Mouse (Mus musculus) CD4-positive helper T cell, adult 2 months (primary cell): ENCODE measurements around the gene Tomm7.
"Not testable (repeated sequence)": the region's sequence is repeated elsewhere in the genome, so short reads cannot be mapped to it uniquely, and the experiment has no call there.

ENCODE experiments used
- DNase-seq: peaks from one replicate; pipeline ENCODE4 v3.0.0-alpha.2; 2012; ENCODE audit warnings: low read depth, missing footprints, low spot score

Gene Tomm7

DNA sequence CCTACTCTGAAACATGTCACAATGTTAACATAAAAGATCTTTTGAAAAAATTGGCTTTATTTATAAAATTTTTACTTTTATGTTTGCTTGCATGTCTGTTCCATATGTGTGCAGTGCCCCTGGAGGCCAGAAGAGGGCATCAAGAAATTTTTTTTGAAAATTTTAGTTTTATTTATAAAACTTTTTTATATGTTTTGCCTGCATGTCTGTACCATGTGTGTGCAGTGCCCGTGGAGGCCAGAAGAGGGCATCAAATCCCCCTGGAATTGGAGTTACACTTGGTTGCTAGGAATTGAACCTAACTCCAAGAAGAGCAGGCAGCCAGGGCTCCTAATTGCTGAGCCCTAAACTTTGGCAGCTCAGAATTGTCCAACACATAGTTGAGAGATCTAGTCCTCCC is 9.0 kb upstream of the Tomm7 start:
- peak; percentile 27 for DNase-seq

DNA sequence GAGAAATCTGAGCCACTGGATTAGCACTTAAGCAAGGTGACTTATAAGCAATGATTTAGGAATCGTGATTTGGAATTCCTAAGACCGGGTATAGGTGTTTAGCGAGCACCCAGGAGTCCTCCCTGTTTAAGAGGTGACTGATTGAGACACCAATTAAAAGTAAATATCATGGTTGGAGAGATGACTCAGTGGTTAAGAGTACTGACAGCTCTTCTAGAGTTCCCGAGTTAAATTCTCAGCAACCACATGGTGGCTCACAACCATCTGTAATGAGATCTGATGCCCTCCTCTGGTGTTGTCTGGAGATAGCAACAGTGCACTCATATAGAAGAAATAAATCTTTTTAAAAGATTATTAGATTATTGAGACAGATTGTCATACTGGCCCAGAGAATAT is 7.2 kb upstream of the Tomm7 start:
- DNase-seq = not testable (repeated sequence)

DNA sequence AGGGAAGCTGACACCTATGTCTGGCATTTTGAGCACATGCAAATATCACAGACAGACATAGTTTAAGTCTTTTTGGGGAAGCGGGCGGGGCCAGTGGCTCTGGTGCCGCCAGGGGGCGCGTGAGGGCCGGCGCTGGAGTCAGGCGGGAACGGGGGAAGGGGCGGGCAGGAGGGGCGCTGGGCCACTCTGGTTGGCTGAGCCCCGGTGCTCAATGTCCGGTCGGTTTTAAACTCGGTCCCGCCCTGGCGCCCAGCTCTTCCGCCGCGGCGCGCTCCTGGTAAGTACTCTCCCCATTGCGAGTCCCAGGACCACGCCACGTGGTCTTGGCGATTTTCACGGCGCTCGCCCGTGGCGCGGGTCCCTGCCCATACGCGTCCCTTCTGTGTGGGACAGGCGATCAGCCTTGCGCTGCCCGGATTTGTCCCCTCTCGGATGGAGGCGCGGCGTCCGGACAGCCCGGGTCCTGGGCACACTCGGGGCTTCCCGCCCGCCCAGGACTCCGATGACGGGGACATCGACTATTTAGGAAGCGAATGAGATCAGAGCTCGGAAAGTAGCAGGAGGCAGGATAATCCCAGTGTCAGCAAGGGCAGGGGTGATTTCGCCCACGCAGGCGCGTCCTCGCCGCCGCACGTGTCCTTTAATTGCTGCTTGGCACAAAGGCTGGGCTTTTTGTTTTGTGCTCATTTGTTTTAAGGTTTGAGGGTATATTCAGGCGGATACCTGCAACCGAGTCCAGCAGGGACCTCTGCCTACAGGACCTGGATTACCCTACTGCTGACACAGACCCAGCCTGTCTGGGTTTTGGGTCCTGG is 6.6 kb upstream of the Tomm7 start:
- peak; percentile 90 for DNase-seq

DNA sequence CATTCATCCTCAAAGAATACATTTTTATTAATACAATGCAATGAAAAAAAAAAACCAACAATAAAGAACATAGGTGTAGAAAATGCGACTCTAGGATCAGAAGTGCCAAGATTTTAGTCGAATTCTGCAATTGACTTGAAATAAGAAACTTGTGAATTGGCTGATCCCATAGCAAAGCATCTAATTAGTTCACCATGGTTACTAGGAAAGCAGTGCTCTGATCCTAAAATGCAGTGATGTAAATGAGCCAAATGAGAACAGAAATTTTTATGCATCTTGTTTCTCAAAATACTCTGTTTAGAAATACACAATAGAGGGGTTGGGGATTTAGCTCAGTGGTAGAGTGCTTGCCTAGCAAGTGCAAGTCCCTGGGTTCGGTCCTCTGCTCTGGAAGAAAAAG is 1.2 kb upstream of the Tomm7 start:
- no peak for DNase-seq

DNA sequence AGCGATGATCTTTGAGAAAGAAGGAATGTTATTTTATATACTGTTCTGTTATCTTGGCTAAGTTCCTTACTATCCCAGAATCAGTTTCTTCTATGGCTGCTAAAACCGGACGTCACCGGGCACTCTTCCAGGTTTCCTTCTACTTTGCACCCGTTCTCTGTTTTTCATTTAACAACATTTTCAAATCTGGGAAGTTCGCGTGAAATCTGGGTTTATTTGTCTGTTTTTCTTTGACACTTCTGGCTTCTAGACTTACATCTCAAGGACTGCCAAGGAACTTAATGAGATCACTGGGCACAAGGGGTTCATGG is 525 bp upstream of the Tomm7 start:
- DNase-seq = no peak

DNA sequence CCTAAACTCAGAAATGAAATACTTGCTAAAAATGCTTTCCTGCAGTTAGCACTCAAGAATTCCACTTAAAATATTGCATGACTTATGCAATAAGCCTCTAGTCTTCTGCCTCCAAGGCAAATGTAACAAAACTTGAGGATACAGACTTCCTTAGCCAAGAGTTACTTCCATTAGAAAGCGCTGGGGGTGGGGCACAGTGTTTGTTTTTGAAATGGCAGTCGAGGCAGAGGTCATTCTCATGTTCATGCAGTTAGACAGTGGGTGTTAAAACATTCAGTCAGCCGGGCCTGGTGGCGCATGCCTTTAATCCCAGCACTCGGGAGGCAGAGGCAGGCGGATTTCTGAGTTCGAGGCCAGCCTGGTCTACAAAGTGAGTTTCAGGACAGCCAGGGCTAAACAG is 5.8 kb downstream of the Tomm7 start:
- no peak for DNase-seq

DNA sequence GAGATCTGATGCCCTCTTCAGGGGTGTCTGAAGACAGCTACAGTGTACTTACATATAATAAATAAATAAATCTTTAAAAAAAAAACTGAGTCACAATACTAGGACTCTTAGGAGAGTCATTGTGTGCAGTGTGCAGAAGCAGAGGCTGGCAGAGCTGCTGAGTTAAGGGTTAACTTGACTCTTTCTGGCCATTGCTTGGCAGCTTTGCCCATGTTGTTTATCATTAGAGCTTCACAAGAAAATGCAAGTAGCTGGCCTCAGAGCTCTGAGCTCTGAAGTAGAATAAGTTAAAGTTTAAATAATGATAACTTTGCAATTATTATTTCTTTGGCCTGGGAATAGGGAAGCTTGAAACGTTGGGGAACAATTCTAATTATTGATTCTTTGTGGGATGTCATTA is 8.3 kb downstream of the Tomm7 start:
- DNase-seq = not testable (repeated sequence)

DNA sequence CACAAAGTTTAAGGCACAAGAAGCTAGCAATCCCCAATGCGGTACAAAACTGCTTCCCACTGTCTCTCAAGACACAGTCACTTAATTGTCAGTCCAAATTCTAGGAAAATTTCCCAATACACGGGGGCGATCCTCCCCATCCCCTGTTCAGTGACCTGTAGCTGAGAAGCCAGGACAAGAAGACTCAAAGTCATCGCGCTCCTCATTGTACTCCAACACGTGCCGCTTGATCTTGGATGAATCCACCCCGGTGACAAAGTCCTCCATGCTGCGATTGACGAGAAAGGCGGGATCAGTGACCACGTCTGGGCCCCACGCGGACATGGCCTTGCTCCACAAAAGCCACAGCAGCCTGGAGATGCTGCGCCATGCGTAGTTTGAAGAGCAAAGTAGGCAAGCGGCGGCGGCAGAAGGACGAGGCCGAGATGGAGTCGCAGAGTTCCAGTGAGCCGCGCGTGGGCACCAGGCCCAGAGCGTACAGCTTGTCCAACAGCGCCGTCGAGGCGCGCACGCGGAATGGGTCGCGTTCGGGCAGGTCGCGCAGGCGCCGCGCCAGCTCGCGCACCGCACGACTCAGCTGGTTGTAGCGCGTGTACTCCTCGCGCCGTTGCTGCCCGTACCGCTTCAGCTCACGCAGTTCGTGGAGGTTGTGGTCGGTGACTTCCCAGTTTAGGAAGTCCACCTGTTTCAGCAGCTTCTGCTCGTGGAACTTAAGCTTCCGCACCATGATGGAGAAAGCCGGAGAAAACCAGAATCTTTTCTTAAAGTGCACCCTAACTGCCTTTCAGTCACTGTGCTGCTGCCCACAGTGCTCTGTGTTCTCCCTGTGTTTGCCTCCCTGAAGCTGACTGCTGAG is 12.8 kb downstream of the Tomm7 start:
- no peak for DNase-seq

DNA sequence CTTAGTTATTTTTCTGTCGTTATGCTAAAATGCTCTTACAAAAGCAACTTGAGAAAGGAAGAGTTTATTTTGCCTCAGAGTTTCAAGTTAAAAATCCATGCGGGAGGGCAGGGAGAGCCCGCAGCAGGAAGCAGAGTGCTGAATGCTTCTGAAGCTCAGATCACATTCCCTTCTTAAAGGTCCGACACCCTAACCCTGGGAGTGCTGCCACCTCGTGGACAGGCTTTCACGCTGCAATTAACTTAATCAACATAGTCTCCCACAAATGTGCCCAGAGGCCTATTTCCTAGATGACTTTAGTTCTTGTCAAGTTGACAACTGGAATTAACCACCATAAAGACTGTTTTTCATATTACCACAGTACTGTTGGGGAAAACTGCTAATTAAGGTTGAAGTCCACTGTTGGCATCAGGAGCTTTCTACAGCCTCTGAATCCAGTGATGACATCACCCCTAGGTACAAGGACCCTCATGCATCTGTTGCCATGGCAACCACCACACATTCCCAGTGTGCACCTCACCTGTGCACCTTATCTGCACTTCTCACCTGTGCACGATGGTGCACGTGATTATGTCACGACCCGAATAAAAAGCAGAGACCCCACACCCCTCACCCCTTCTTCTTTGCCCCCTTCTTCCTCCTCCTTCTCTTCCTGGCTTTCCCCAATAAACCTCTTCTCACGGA is 17.5 kb downstream of the Tomm7 start:
- DNase-seq = peak; percentile 68

DNA sequence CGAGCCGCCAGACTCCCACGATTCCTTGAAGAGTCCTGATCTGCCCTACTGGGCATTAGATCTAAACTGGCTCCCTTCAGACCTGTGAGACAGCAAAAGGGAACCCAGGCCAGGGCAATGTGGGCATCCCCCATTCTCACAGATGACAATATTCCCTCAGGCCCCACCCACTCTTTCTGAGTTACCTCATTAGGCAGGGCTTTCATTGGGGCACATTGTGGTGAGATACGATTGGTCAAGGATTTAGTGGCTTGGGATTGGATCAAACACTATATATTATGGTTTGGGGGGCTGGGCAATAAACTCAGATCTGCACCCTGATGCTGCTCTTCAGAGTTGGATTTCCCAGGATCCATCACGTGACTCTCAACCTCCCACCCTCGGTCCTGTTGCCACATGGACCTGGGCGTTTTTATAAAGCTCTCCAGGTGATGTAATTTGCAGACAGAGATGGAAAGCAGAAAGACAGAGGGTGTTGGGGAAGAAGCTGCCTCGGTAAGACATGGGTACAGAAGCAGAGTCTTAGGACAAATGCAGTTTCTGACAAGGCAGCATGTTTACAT is 19.7 kb downstream of the Tomm7 start:
- no peak for DNase-seq

DNA sequence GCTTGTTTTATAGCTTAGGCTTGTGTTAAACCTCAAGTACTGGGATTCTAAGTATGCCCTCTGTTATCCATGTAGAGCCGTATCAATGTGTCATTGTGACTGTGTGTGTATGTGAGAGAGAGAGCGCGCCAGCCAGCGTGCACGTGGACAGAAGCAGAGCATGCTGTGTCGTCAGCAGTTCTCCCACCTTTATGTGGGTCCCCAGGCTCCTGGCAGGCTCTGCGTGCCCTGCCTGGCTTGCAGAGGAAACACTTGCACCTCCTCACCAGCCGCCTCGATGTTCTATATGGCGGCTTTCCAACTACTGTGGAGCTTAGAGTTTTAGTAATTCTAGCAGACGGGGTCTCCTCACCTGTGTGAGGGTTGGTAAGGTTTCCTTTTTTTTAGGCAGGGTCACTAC is 21.7 kb downstream of the Tomm7 start:
- no peak for DNase-seq

DNA sequence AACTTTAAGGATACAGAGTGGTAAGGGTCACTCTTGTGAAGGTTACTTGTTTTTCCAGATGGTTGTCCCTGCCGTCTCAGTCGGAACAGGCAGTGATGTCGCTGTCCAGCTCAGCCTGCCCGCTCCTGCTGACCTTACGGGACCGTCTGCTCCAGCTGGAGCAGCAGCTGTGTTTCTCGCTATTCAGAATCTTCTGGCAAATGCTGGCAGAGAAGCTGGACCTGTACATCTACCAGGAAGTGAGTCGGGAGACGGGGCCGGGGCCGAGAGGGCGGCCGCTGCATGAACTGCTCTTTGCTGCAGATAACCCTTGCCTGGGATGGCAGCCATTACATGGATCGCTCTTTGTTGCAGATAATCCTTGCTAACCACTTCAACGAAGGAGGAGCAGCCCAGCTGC is 27.3 kb downstream of the Tomm7 start:
- no peak for DNase-seq

DNA sequence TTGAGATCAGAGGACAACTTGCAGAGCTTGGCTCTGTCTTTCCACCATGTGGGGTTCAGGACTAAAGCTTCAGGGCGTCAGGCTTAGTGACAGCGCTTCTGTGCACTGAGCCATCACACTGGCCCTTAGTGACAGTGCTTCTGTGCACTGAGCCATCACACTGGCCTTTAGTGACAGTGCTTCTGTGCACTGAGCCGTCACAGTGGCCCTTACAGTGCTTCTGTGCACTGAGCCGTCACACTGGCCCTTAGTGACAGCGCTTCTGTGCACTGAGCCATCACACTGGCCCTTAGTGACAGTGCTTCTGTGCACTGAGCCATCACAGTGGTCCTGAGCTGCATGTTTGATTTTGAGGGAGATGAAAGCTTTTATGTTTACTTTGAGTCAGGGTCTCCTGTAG is 29.1 kb downstream of the Tomm7 start:
- DNase-seq = no peak

DNA sequence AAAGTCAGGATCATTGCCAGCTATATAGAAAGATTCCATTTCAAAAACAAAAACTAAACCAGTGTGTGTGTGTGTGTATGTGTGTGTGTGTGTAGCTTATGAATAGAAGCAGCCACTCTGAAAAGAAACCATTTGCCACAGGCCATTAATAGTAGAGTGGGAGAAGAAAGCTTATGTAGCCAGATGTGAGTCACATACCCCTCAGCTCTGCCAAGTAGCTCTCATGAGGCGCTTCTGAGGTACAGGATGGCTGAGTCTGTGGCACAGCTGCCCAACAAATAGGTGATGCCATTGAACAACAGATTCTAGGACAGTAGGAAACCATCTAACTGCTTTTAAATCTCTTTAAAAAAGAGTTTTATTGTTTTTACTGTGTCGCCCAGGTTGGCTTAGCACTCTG is 51.2 kb downstream of the Tomm7 start:
- DNase-seq = no peak

DNA sequence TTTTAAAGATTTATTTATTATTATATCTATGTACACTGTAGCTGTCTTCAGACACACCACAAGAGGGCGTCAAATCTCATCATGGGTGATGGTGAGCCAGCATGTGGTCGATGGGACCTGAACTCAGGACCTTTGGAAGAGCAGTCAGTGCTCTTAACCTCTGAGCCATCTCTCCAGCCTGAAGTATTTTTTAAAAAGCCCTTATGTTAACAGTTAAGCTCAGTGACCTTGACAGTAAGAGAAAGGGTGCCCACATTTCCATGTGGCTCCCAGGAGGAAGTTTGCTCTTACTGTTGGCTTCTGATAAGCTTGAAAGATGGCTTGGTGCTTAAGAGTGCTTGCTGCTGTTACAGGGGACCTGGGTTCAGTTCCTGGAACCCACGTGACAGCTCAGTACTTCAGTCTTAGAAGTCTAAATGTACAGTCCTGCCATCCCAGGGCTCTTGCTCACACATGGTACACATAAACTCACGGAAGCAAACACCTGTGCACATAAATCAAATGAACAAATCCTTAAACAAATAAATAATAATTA is 54.8 kb downstream of the Tomm7 start:
- no peak for DNase-seq
